Mouse (Mus musculus) macrophage (primary cell): ENCODE results near the gene Gm42517. TPM values are rescaled to one million over a fixed set of nuclear protein-coding genes. Genes with fewer than 3 reads are reported as not detected.
A peak's percentile ranks its signal among the peaks of the same experiment; 100 is the strongest.

Experiments
- H3K27ac ChIP-seq: fragments of 350-480 bp; formaldehyde crosslinking; 2 replicates; pipeline ENCODE4 v1.9.0; 2021
- H3K36me3 ChIP-seq: fragments of 350-480 bp; formaldehyde crosslinking; 2 replicates; pipeline ENCODE4 v1.9.0; 2021; ENCODE audit errors: inconsistent target
- H3K4me3 ChIP-seq: fragments of 350-480 bp; formaldehyde crosslinking; 2 replicates; pipeline ENCODE4 v1.9.0; 2021; ENCODE audit errors: inconsistent target
- H3K79me2 ChIP-seq: fragments of 350-480 bp; formaldehyde crosslinking; 2 replicates; pipeline ENCODE4 v1.9.0; 2021; ENCODE audit errors: inconsistent target
- WGBS: methylation state at CpG from one replicate; pipeline ENCODE4 v1.1.7; 2026; ENCODE audit warnings: inconsistent platforms; ENCODE audit not compliant: missing documents; 5-methylcytosine and 5-hydroxymethylcytosine counted together
- polyA plus RNA-seq: library from polyadenylated mRNA; stranded (reverse); fragments of 250-400 nt; gene quantifications from 3 replicates; pipeline ENCODE4 v1.2.4, GENCODE M21; 2018; ENCODE audit warnings: inconsistent platforms
- total RNA-seq, 78 experiments: library from RNA; depleted of rRNA; stranded (reverse); fragments of 250-400 nt; gene quantifications; 1 replicate in 9 of 78; 2 replicates in 24 of 78; 3 replicates in 43 of 78; 4 replicates in 2 of 78; pipeline ENCODE4 v1.2.4; 2018; ENCODE audit warnings: inconsistent platforms in 56 of 78

Gm42517 gene
- 10 to 100 TPM in 4 of 26 experiments, 1 to 10 TPM in 22; 1.8 to 31.1 (median 5.2) TPM for total RNA-seq (2018; cell fraction: chromatin; rRNA removed)
- total RNA-seq (2018; cell fraction: cytosol; rRNA removed): 10 to 100 TPM in 16 of 26 experiments, 1 to 10 TPM in 10; 6.8 to 38.4 (median 14.4) TPM
- total RNA-seq (2018; cell fraction: nucleus; rRNA removed): 10 to 100 TPM in 23 of 26 experiments, 1 to 10 TPM in 3; 5.6 to 45.0 (median 15.8) TPM
- polyA plus RNA-seq: 5.7 to 18.2 TPM (median 14.7 TPM) in 3 replicates

DNA sequence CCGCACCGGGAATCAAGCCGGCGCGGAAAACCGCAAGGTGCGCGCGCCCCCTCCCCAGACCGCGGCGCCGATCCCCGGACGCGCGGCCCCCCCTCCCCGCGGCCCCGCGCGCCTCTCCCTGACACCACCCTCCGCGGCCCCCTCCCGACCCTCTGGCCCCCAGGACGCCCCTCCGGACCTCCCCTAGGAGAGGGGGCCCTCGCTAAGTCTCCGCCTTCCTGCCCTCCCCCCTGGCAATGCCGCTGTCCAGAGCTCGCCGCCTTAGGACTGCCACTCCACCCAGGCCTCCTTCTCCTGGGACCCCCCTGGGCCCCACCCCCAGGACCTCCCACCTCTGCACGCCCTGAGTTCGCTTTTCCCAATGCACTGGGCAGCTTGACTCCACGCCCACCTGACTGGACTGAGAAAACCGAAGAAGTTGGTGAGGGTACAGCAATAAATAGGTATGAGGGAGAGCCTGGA lies at the start of gene Gm42517:
TSS of gene Gm42517 (minus strand) at position 52 of the 462 bp plus-strand sequence.
- H3K79me2 ChIP-seq: no peaks in the 10 kb centered on the region
- WGBS: 3% methylated on average over 17 of the region's 36 CpGs
- H3K27ac ChIP-seq: 0 out of 2 replicates have a peak within 1 kb of the TSS, but pooled peaks have one; percentile 31
- H3K36me3 ChIP-seq: no peaks in the 10 kb centered on the region
- H3K4me3 ChIP-seq: peak within 1 kb of the TSS; percentile 54

GRCm38 (mm10) chr5:108414711-108415110 lies 47.0 kb upstream of the Gm42517 start:
- no peak overlapping the region for H3K4me3 ChIP-seq
- 36% methylated on average over 2 of the region's 2 CpGs for WGBS
- H3K27ac ChIP-seq: peak overlapping the region; percentile 17
- H3K79me2 ChIP-seq: no peaks in the 10 kb centered on the region
- H3K36me3 ChIP-seq: no peaks in the 10 kb centered on the region

- H3K4me3 ChIP-seq: no peak overlapping the region
- H3K27ac ChIP-seq: peak overlapping the region; percentile 96
- H3K79me2 ChIP-seq: no peaks in the 10 kb centered on the region
- no peaks in the 10 kb centered on the region for H3K36me3 ChIP-seq
- WGBS: 100% methylated on average over 2 of the region's 2 CpGs
Measured at GRCm38 (mm10) chr5:108406977-108407376, 39.3 kb upstream of the Gm42517 start.

DNA sequence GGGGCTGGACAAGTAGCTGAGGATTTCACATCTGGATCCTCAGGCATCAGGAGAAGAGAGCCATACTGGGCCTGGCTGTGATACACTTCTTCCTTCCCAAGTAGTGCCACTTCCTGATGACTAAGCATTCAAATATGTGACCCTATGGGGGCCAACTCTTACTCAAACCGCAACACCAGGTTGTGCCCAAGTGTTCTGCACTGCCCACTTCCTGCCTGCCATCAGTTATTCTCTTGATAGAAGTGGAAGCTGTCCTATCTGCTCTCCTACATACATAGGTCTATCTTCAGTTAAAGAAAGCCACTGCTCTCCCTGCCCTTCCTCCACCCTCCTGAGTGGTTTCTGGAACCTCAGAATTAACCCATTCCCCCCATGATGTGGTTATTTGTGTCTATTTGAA lies 37.7 kb upstream of the Gm42517 start:
- H3K36me3 ChIP-seq: no peaks in the 10 kb centered on the region
- no peak overlapping the region for H3K4me3 ChIP-seq
- no peaks in the 10 kb centered on the region for H3K79me2 ChIP-seq
- H3K27ac ChIP-seq: peak overlapping the region; percentile 96
- 0% methylated on average over 1 of the region's 1 CpGs for WGBS

DNA sequence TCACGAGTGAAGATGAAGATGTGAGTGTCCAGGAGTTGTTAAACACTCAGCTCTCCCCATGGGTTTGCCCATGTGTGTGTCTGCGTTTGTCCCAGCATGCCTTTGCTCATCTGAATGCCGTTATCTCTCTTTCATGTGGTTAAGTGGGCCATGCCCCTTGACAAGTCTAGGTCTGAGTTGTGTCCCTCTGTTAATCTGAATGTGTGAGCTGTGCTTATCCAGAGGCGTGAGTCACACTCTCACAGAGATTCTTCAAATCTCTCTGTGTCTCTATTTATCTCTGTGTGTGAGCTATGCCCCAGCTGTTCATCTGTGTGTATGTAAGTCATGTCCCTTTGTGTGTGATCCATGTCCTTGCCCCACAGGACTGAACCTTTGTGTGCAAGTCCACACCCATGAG lies 35.7 kb upstream of the Gm42517 start:
- Histone ChIP-seq H3K27ac (no peak overlapping the region), H3K4me3 (no peak overlapping the region), H3K79me2 (no peaks in the 10 kb centered on the region), H3K36me3 (no peaks in the 10 kb centered on the region)
- whole genome bisulfite sequencing: 89% methylated on average over 4 of the region's 4 CpGs

- Histone ChIP-seq H3K27ac (no peak overlapping the region), H3K36me3 (no peaks in the 10 kb centered on the region), H3K79me2 (no peaks in the 10 kb centered on the region), H3K4me3 (no peak overlapping the region)
- 84% methylated on average over 3 of the region's 3 CpGs for WGBS
Measured at GRCm38 (mm10) chr5:108389744-108390143, 22.0 kb upstream of the Gm42517 start.

GRCm38 (mm10) chr5:108388201-108388600 lies 20.5 kb upstream of the Gm42517 start, which contains the start of gene Pde6b:
Gene Pde6b (plus strand): TSS chr5:108388391.
- no peak within 1 kb of the TSS for H3K27ac ChIP-seq
- 91% methylated on average over 7 of the region's 7 CpGs for WGBS
- no peaks in the 10 kb centered on the region for H3K36me3 ChIP-seq
- H3K4me3 ChIP-seq: no peak within 1 kb of the TSS
- H3K79me2 ChIP-seq: no peaks in the 10 kb centered on the region

DNA sequence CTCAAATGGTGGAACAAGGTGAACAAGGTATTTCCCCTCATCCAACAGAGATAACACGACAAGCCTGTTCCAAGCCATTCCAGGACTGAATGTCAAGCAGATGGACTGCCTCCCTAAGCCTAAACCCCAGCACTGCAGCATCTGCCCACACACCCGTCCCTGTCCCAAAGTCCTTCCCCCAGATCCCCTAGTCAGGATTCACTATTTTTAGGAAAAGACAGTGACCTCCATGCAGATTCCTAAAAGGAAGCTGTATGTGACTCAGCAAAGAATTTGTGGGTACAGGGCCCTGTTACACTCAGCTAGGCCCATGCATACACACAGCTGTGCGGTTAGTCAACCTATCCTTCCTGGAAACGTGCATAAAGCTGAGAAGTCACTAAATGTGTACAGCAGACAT lies 18.7 kb upstream of the Gm42517 start:
- 71% methylated on average over 4 of the region's 4 CpGs for WGBS
- Histone ChIP-seq H3K36me3 (no peaks in the 10 kb centered on the region), H3K27ac (no peak overlapping the region), H3K79me2 (no peaks in the 10 kb centered on the region), H3K4me3 (no peak overlapping the region)

- Histone ChIP-seq H3K27ac (no peak overlapping the region), H3K4me3 (no peak overlapping the region), H3K79me2 (no peaks in the 10 kb centered on the region), H3K36me3 (no peaks in the 10 kb centered on the region)
- WGBS: 100% methylated on average over 2 of the region's 2 CpGs
Measured at GRCm38 (mm10) chr5:108385632-108386031, 17.9 kb upstream of the Gm42517 start.

DNA sequence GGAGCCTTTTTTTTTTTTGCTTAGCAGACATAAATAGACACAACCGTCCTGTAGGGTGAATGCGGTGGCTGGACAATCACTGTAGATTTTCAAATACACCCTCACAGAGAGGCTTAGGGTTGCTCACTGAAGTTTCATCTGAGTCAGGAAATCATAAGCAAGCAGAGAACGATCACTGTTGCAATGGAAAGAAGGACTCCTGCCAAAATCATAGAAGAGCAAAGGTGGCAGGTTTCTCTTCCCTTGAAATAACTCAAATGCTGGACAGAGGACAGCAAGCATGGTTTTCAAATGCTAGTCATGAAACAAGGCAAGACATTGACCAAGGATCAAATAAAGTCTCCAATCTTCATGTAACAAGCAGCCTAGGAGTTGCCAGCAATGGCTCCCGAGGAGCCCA lies 10.6 kb upstream of the Gm42517 start:
- WGBS: 80% methylated on average over 4 of the region's 4 CpGs
- H3K36me3 ChIP-seq: no peaks in the 10 kb centered on the region
- no peaks in the 10 kb centered on the region for H3K79me2 ChIP-seq
- H3K27ac ChIP-seq: no peak overlapping the region
- H3K4me3 ChIP-seq: no peak overlapping the region

GRCm38 (mm10) chr5:108376059-108376458 lies 8.3 kb upstream of the Gm42517 start:
- no peaks in the 10 kb centered on the region for H3K79me2 ChIP-seq
- 64% methylated on average over 1 of the region's 1 CpGs for WGBS

GRCm38 (mm10) chr5:108374079-108374478 lies 6.4 kb upstream of the Gm42517 start:
- no peaks in the 10 kb centered on the region for H3K79me2 ChIP-seq
- H3K36me3 ChIP-seq: no peaks in the 10 kb centered on the region
- no peak overlapping the region for H3K4me3 ChIP-seq
- no peak overlapping the region for H3K27ac ChIP-seq
- 58% methylated on average over 5 of the region's 5 CpGs for WGBS

More at GRCm38 (mm10) chr5:108376059-108376458, 8.3 kb upstream of the Gm42517 start:
- no peak overlapping the region for H3K4me3 ChIP-seq
- no peak overlapping the region for H3K27ac ChIP-seq
- H3K36me3 ChIP-seq: no peaks in the 10 kb centered on the region

DNA sequence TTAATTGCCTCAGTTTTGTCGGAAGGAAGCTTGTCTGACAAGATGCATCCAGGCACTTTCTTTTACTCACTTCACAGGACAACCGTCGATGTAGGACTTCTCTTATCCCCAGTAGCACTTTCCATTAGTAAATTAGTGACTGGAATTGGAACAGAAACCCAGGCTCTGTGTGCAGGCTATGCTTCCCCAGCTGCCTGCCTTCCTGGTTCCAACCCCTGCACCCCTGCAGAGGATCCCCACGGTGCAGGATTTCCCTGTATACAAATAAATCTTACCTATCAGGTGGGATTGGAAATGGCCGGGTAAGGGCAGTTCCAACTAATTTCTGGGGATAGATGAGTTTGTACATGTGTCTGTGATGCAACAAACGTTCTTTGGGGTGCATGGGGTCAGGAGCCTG lies 2.2 kb upstream of the Gm42517 start:
- 33% methylated on average over 5 of the region's 6 CpGs for WGBS
- Histone ChIP-seq H3K4me3 (no peak overlapping the region), H3K27ac (no peak overlapping the region), H3K79me2 (no peaks in the 10 kb centered on the region), H3K36me3 (no peaks in the 10 kb centered on the region)

DNA sequence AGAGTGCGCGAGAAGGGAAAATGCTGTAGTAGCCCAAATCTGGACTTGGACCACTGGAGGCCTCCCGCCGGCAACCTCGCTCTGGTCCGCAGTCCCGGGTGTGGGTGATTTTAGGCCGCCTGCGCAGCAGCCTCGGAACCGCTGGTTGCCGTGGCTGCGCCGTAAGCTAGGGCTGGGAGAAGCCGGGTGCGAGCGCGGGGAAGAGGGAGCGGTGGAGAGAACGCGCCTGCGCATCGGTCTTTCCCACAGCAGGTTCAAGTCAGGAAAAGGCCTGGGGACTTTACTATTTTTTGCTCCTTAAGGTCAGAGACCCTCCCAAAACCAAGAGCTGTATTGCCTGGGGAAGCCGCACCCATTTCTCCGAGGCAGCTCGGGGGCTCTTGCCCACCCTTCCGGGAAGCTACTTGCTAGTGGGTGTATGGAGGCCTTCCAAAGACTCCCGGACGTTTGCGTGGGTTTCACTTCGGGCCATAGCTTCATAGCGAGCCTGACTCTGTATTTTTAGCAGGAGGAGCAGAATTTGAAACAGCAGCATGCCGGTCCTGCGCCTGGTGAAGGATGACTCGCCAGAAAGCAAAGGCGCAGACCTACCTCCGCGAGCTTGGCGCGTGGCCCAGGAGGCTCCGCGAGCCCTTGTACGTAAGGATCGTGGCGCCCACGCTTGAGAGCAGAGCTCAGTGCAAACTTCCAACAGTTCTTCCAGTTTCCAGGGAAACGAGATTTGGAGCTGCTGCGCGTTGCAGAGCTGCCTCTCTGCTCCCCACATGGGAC lies 1.3 kb upstream of the Gm42517 start:
- Histone ChIP-seq H3K36me3 (no peaks in the 10 kb centered on the region), H3K79me2 (no peaks in the 10 kb centered on the region), H3K27ac (peak overlapping the region; percentile 31; the same call in 1 of the 2 replicates), H3K4me3 (peak overlapping the region; percentile 54)
- 2% methylated on average over 49 of the region's 49 CpGs for WGBS

DNA sequence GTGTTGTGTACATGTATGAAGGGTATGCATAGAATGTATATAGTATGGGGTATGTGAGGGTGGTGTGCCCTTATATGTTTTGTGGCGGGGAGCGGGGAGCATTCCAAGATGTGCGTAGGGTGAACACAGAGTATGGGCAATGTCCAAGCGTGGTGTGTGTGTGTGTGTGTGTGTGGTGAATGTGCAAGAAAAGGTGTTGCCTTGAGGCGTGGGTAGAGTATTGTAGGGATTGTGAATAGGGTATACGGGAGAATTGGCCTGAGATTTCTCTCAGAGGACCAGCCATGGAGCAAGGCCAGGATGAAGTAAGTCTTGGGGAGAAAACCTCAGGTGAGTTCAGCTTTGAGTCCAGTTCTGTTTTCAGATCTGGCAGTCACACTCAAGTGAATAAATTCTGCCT lies 724 bp upstream of the Gm42517 start:
- peak overlapping the region; percentile 54 for H3K4me3 ChIP-seq
- H3K36me3 ChIP-seq: no peaks in the 10 kb centered on the region
- WGBS: 21% methylated on average over 6 of the region's 6 CpGs
- H3K79me2 ChIP-seq: no peaks in the 10 kb centered on the region
- 0 out of 2 replicates have a peak overlapping the region, but pooled peaks have one; percentile 31 for H3K27ac ChIP-seq
